Mouse (Mus musculus): ENCODE measurements around the gene Znrf2.

GRCm38 (mm10) chr6:54815428-54816130, 1.1 kb upstream of the Znrf2 start:
- no peak for TF ChIP-seq CTCF (IDR thresholded peaks at IDR 0.05; ENCODE audit: extremely low read depth, insufficient read depth, insufficient read length, insufficient replicate concordance)
- TF ChIP-seq POLR2A (IDR thresholded peaks at IDR 0.05; ENCODE audit: low read depth, low read length), result no peak

Data from spleen, adult 2 months (tissue).